Mouse (Mus musculus): Measurements from ENCODE around the gene Neurog1. TPM values are rescaled to one million over a fixed set of nuclear protein-coding genes. Genes with fewer than 3 reads are reported as not detected.

Neurog1 gene
- total RNA-seq, 2 experiments from 2014 or later: not detected

DNA sequence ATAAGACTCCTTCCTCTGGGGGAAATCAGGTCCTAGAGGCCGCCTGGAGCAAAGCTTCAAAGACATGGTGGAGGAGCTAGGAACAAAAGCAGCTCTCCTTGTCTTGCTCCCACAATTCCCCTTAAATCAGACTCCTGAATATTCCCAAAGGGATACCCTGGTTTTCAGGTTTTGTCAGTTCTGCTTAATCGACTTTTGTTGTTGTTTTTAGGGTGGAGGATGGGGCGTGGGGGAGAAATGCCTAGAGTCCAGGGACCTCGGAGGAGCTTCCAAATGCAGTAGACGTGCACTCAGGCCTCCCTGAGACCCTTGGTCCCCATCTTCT, 7.9 kb upstream of the Neurog1 start:
- DNase-seq (ENCODE audit: extremely low spot score in 1 of 2, low spot score in 2 of 2): no peak
- intact Hi-C loops (cut with DNase I): loop anchor here (10.0 kb wide), 1 partner anchor 295 kb away; no protein-coding TSS in a partner anchor

DNA sequence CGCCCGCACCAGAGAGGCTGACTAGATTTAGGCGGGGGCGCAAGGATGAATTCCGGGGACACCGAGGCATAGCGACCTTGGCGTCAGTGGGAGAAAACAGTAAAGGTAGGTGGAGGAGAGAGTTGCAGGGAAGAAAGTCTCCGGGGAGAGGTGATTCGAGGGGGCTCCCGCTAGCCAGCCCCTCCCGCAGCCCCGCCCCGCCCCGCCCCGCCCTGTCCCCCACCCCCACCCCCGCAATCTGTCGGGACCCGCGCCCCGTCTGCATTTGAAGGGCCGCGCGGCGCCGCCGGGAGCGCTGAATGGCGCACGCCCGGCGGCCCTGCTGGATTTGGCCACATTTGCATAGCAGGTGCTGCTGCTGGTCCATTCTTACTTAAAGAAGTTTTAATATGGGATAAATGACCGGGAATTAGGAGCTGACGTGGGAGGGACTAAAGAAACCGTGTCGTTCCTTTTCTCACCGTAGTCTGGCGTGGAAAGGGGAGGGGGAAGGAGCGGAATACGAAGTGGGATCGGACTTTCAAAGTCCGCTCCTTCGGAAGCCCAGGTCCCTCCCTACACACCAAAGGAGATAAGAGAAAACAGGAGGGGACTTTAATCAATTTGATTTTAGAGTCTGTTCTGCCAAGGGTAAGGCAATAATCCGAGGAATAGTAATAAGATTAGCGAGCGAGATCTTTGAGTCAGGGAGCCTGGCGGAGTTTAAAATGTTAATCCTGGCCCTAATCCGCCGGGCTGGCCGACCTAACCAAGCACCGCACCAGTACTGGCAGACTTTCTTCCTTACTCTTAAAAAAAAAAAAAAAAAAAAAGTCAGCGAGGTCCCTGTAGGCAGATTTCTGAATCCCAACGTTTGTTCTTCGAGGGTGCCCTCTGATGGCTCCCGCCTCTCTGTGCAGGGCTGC, 7.3 kb upstream of the Neurog1 start:
- intact Hi-C loops (cut with DNase I): loop anchor here (10.0 kb wide), 1 partner anchor 294 kb away; no protein-coding TSS in a partner anchor
- peak in 1 of 2 experiments; percentile 27 for DNase-seq (ENCODE audit: extremely low spot score in 1 of 2, low spot score in 2 of 2)

DNA sequence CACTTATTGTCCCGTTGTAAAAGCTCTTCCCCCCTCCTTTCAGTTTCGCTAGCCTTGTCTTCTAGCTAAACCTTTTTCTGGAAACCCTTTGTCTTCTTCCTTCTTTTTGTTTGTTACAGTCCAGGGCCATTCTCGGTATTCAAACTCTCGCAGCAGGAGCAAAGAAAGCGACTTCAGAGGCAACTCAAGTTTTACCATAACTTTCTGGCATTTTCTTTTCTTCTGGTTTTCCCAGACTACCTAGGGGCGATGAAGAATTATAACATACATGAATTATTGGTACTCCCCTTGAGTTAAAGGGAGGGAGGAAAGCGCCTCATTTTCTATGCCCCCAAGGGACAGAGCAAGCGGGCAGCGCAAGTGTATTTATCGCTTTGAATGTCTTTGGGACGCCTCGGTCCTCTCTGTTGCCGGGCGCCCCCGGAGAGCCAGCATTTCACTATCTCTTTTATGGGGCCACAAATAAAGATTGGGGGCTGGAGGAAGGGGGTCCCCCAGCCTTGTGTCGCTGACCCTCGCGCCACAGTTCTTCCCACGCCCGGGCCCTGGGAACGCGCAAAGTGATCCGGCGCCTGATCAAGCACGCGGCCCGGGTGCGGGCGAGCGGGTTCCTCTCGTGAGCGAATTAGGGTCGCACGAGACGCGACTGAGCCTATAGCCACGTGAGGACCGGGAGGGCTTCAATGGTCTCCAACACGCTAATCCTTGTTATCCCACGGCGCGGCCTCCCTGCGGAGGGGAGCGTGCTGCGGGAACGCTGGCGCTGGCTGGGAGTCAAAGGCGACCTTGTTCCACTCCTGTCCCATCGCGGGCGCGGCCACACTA, 6.4 kb upstream of the Neurog1 start:
- intact Hi-C loops (cut with DNase I): loop anchor here (10.0 kb wide), 1 partner anchor 294 kb away; no protein-coding TSS in a partner anchor
- peak in 1 of 2 experiments; percentile 40 for DNase-seq (ENCODE audit: extremely low spot score in 1 of 2, low spot score in 2 of 2)

DNA sequence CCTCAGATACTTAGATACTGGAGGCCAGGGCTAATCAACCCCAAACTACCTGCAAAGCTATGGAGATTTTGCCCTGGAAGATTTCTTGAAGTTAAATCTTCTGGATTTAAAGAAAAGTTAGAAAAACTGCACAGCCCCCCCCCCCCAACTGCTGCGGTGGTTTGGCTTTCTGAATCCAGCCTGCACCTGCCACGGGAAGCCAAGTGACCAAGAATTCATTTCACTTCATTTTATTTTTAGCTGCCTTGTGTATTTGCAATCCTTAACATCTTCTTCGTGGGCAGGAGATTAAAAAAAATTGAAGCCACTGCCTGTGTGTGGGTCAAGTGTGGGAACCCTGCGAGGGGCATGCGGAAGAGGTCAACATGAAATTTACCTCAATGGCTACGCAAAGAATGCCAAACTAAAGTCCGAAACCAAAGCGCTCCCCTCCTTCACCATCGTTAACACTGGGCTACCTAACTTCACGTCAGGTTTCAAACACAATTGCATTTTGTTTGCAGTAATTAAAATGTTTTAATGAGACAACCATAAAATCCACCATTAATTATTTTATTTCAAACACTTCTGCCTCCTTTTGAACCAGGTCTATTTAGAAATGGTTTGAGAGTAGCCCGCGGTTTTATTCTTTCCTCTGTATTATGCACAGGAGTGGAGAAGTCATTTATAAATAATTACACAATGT, 5.6 kb upstream of the Neurog1 start:
- no peak for DNase-seq (ENCODE audit: extremely low spot score in 1 of 2, low spot score in 2 of 2)
- intact Hi-C loops (cut with DNase I): loop anchor here (10.0 kb wide), 1 partner anchor 293 kb away; no protein-coding TSS in a partner anchor

DNA sequence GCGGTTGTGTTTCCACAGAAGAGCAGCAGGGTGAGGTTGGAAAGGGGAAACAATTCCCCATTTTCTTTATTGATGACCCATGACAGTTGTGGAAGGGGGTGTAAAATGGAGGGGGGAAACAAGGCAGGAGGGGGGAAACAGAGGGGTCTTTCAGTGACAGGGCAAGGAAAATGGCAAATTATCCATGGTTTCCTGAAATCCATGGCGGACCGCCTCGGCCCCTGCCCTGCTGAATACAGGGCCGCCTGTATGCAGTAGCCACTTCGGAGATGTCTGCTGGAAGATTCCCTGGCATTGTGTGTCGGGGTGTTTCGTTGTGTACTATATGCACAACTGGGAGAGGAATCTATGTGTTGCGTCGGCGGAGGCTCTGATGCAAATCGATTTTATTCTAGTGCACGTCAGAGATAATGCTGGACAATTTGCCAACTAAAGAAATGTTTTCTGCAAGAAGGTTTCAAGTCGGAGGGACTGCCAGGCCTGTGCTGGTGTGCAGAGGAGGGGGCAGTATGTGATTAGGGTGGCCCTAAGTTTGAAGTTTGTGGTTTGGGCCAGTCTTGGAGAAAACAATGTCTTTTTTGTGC, 4.8 kb upstream of the Neurog1 start:
- DNase-seq (ENCODE audit: extremely low spot score in 1 of 2, low spot score in 2 of 2): no peak

DNA sequence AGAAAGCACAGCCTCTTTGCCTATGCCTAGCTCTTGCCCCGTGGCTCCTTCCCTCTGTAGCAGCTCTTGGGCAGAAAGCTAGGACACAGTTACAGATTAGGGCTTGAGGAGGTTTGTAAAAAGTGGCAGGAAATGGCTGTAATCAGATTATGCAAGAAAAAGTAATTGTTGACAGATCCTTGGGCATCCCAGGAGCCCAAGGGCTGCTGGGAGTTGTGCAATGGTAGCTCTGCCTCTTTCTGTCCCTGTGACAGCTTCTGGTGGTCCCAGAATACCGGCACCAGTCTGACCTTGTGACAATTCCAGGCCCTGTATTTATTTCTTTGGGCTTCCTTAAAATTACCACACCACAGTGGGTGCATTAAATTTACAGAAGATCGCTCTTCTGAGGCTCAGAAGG, 1.4 kb upstream of the Neurog1 start:
- intact Hi-C loops (cut with DNase I): loop anchor here (5.0 to 10.0 kb wide), 2 partner anchors 289 to 426 kb away; no protein-coding TSS in a partner anchor
- DNase-seq (ENCODE audit: extremely low spot score in 1 of 2, low spot score in 2 of 2): no peak

More for the DNA sequence above, 4.8 kb upstream of the Neurog1 start:
- intact Hi-C loops (cut with DNase I): loop anchor here (10.0 kb wide), 1 partner anchor 292 kb away; no protein-coding TSS in a partner anchor

DNA sequence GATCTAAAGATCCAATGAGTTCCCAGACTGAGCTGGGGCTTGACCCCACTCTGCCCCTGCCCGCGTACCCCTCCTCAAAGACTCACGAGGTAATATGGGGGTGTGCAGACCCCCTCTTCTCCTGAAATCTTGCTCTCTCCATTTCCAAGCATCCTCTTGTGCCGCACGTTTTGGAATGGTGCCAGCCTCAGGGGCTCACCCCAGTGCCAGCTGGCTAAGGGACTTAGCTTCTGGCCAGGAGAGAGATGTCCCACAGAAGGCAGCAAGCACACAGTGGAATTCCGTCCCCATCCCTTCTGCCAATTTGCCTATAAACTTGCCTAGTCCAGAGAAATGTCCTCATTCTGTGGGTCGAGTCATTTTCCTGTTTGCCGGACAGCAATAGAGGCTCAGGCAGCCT, 820 bp upstream of the Neurog1 start:
- intact Hi-C loops (cut with DNase I): loop anchor here (5.0 to 10.0 kb wide), 2 partner anchors 288 to 425 kb away; no protein-coding TSS in a partner anchor
- DNase-seq (ENCODE audit: extremely low spot score in 1 of 2, low spot score in 2 of 2): peak in 1 of 2 experiments; percentile 38

DNA sequence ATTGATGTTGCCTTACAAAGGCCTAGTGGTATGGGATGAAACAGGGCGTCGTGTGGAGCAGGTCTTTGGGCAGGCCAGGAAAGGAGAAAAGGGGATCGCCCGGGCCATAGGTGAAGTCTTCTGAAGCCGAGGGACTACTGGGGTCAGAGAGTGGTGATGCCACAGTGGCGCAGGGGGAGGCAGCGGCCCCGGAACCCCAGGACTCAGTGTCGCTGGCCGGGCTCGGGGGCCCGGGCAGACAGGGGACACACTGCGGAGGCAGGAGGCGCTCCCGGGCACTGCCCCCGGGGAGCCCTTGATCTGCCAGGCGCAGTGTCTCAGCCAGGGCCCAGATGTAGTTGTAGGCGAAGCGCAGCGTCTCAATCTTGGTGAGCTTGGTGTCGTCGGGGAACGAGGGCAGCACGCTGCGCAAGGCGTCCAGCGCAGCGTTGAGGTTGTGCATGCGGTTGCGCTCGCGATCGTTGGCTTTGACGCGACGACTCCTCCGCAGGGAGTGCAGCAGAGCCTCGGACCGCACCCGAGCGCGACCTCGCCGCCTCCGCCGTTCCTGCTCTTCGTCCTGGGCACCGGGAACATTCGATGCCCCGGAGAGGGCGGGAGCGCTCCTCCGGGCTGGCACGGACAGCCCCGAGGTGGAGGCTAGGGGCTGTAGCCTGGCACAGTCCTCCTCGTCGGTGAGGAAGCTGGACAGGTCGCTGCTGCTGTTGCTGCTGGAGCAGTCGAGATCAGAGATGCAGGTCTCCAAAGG, 613 bp downstream of the Neurog1 start:
- DNase-seq (ENCODE audit: extremely low spot score in 1 of 2, low spot score in 2 of 2): peak in 1 of 2 experiments; percentile 20
- intact Hi-C loops (cut with DNase I): loop anchor here (5.0 to 10.0 kb wide), 2 partner anchors 287 to 424 kb away; no protein-coding TSS in a partner anchor

DNA sequence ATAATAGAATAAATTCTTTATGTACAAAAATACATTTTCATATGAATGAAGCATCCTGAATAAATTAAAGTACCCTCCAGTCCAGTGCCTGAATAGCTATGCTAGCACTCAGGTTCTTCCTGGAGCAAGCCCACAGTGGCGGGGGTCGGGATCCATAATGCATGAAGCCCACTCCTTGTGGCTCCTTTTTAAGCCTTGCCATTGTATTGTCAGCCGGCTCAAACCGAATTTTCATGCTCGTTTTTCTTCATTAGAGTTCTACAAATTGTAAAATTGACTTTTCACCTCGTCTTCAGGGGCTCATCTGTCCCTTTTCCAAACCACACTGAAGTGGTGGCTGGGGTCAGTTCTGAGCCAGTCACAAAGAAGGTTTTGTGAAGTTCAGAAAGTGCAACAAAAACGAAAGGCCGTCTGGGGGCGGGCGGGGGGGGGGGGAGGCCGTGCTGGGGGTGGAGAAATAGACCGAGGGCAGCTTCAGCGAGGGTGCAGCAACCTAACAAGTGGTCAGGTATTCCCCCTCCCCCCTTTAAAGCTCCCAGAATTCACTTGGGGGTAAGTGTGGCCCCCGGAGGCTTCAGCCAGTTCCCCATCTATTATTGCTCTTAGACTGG, 1.3 kb downstream of the Neurog1 start:
- intact Hi-C loops (cut with DNase I): loop anchor here (5.0 to 10.0 kb wide), 2 partner anchors 286 to 423 kb away; no protein-coding TSS in a partner anchor
- DNase-seq (ENCODE audit: extremely low spot score in 1 of 2, low spot score in 2 of 2): no peak

DNA sequence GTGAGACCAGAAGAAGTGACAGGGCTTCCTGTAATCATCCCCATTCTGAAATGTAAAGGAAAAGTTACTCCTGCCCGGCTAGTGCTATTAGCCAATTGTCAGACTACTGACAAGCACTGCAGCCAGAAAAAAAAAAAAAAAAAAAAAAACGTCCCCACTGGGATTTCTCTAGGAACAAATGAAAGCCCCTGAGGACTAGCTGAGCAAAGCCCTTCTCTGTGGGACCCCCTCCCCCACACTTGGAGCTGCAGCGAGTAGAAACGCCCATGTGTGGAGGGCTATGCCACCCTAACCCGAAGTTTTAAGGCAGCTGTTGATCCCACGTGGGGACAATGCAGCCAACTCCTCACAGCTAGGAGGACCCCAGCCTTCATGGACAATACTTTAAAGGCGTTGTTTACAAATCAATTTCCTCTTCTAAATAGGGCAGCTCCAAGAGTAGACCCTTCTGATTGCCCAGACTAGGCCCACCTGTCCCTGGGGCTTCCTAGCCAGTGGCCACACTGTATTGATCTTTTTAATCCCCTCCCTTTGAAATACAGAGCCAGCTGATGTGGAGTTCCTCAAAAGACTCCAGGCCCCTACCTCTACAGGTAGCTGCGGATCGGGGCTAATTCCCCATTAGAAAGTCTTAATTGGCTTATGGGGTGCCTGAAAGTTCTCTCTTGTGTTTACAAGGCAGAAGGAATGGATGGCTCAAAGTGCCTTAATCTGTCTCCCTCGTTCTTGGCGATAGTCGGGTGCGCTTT, 2.2 kb downstream of the Neurog1 start:
- intact Hi-C loops (cut with DNase I): loop anchor here (5.0 to 10.0 kb wide), 2 partner anchors 285 to 422 kb away; no protein-coding TSS in a partner anchor
- DNase-seq (ENCODE audit: extremely low spot score in 1 of 2, low spot score in 2 of 2): peak in 1 of 2 experiments; percentile 16

DNA sequence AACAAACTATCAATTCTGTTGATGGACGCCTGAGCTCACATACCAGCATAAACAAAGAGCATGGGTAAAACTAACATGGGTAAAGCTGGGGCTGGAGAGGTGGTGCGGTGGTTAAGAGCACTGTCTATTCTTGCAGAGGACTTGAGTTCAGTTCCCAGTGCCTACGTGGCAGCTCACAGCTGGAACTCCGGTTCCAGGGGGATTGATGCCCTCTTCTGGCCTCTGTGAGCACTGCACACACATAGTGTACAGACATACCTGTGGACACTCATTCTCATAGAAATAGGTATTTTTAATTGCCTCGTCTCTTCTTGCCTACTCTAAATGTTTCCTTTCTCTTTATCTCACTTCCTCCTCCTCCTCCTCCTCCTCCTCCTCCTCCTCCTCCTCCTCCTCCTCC, 8.9 kb downstream of the Neurog1 start:
- intact Hi-C loops (cut with DNase I): no loop called here

DNA sequence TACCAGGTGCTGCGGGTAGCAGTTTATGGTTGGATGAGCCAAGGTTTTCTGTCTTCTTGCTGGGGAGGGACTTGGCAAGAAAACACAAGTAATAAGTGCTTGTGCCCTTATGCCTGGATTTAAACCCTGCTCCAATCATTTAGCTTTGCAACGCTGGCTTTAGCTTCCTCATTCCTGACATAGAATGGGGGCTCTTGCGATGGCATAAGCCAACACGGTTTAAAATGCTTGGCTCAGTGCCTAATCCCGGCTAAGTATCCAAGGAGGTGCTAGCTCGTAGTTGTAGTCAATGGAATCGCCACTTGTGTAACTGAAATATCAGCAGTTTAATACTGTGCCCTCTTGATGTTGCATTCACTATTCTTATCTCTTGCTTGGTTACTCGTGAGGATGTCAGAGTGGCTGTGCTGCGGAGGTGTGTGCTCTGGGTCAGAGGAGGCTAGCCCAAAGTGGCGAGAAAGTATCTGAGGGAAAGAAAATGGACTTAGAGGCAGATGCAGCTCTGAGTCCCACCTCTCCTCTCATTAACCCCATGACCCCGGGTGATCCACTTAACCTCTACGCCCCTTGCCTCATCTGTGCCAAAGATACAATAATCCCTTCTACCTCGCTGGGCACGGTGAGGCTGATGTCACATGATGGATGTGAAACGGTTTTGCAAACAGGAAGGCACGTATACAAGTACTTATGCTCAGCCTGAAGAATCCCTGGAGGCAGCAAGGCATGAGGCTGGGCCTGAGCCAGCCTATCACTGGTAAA, 11.8 kb downstream of the Neurog1 start:
- intact Hi-C loops (cut with DNase I): no loop called here
- DNase-seq (ENCODE audit: extremely low spot score in 1 of 2, low spot score in 2 of 2): peak in 1 of 2 experiments; percentile 11

More for the DNA sequence above, 8.9 kb downstream of the Neurog1 start:
- no peak for DNase-seq (ENCODE audit: extremely low spot score in 1 of 2, low spot score in 2 of 2)

DNA sequence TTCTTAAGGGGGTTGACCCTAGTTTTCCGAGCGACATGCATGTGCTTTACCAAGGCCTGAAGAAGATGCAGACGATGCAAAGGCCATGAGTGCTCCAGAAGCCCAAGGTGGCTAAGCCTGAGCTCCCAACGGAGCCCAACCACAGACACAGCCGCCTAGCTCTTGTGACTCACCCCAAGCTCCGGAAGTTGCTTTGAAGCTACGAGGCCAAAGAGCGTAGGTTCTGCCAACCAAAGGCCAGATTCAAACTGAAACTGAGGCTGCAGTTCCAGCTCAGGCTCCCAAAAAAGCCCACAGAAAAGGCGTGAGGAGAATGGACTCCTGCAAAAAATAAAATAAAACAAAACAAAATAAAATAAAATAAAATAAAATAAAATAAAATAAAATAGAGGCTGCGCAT, 14.1 kb downstream of the Neurog1 start:
- no peak for DNase-seq (ENCODE audit: extremely low spot score in 1 of 2, low spot score in 2 of 2)
- intact Hi-C loops (cut with DNase I): no loop called here

DNA sequence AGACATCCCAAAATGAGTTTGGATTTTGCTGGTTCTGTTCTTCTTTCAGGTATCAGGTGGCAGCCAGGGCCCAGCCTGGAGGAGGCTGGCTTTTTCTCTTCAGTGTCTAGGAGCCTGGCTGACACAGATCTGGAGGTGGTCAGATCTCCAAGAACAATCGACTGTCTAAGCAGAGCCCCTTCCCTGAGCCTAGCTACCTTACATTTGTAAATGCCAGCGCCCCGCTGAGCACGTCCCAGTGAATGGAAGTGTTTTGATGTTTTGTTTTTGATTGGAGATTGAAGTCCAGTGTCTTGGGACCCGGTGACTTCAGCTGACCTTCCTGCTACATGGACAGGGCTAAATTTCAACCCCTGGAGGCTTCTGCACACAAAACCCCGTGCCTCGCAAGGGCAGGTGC, 15.8 kb downstream of the Neurog1 start:
- DNase-seq (ENCODE audit: extremely low spot score in 1 of 2, low spot score in 2 of 2): no peak
- intact Hi-C loops (cut with DNase I): no loop called here

DNA sequence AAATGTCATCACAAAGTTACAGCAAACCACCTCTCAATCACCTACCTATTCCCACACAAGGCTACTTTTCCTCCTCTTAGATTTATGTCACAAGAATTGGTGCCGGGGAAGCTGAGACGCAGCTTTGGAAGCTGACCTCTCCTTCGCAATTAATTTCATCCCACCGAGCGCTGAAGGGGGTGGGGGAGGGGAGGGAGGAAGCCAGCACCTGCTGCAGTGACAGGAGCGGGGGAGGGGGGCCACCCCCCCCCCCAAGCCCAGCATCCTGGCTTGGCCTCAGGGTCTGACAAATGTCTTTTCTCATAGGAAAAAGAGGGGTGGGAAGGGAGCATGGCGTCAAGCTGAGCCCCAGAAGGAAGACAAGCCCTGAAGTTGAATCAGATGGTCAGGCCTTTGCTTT, 23.2 kb downstream of the Neurog1 start:
- intact Hi-C loops (cut with DNase I): no loop called here
- DNase-seq (ENCODE audit: extremely low spot score in 1 of 2, low spot score in 2 of 2): no peak

Data from left cerebral cortex, postnatal 10 days (tissue).